Mouse (Mus musculus): Measurements from ENCODE around the gene Rasl2-9. TPM values are rescaled to one million over a fixed set of nuclear protein-coding genes. Genes with fewer than 3 reads are reported as not detected.
"Not testable (repeated sequence)": the region's sequence is repeated elsewhere in the genome, so short reads cannot be mapped to it uniquely, and the experiment has no call there.

Gene Rasl2-9
- polyA plus RNA-seq, 1 experiment from 2014 or later, result 0.11 TPM

GRCm38 (mm10) chr7:5083325-5084105, 42.2 kb downstream of the Rasl2-9 start:
- Histone ChIP-seq H3K27ac (ENCODE audit: low read length) (peak overlapping the region; percentile 55; the same call in 1 of the 2 replicates), H3K4me1 (ENCODE audit: control insufficient read depth, low read depth, low read length) (peaks cover 41% of the 10 kb centered on the region), H3K4me3 (ENCODE audit: low read depth, low read length) (0 out of 2 replicates have a peak overlapping the region, but pooled peaks have one; percentile 4), H3K36me3 (ENCODE audit: control insufficient read depth, insufficient read depth) (peaks cover 33% of the 10 kb centered on the region), H3K4me2 (ENCODE audit: low read depth, low read length) (no peak overlapping the region; the same call in none of the 2 replicates), H3K27me3 (ENCODE audit: control insufficient read depth, insufficient read depth, low read depth, low read length) (no peaks in the 10 kb centered on the region), H3K9me3 (replicated peaks; ENCODE audit: control insufficient read depth, low read length) (no peaks in the 10 kb centered on the region), H3K9ac (ENCODE audit: low read depth, low read length) (no peak overlapping the region)
- ATAC-seq (ENCODE audit: low read depth), result no peak
- 76% methylated on average over 18 of the region's 18 CpGs for WGBS (ENCODE audit: insufficient replicate concordance)

DNA sequence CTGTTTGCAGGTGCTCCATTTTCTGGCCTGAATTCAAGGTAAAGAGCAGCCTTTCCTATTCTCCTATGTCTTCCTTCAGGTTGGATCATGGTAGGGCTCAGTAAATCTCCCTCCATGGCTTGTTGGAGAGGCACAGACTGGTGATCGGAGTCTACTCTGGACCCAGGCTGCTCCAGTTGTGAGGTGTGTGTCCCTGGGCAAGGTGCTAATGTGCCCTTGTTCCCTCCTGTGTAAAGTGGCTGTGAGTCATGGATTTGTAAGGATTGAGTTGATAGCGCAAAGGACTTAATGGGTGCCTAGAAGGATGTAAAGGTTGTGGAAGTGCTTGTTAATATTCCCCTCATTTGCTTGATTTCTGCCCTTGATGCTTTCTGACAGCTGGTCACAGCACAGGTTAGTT, 43.8 kb downstream of the Rasl2-9 start:
- H3K9me3 ChIP-seq (replicated peaks; ENCODE audit: control insufficient read depth, low read length), result no peaks in the 10 kb centered on the region
- no peak for ATAC-seq (ENCODE audit: low read depth)
- no peaks in the 10 kb centered on the region for H3K27me3 ChIP-seq (ENCODE audit: control insufficient read depth, insufficient read depth, low read depth, low read length)
- WGBS (ENCODE audit: insufficient replicate concordance), result 81% methylated on average over 2 of the region's 2 CpGs
- peak overlapping the region; percentile 68 for H3K4me2 ChIP-seq (ENCODE audit: low read depth, low read length)
- peak overlapping the region; percentile 98 for H3K4me3 ChIP-seq (ENCODE audit: low read depth, low read length)
- H3K36me3 ChIP-seq (ENCODE audit: control insufficient read depth, insufficient read depth), result peaks cover 36% of the 10 kb centered on the region
- peak overlapping the region; percentile 95 for H3K27ac ChIP-seq (ENCODE audit: low read length)
- H3K9ac ChIP-seq (ENCODE audit: low read depth, low read length), result peak overlapping the region; percentile 98
- peaks cover 40% of the 10 kb centered on the region for H3K4me1 ChIP-seq (ENCODE audit: control insufficient read depth, low read depth, low read length)

DNA sequence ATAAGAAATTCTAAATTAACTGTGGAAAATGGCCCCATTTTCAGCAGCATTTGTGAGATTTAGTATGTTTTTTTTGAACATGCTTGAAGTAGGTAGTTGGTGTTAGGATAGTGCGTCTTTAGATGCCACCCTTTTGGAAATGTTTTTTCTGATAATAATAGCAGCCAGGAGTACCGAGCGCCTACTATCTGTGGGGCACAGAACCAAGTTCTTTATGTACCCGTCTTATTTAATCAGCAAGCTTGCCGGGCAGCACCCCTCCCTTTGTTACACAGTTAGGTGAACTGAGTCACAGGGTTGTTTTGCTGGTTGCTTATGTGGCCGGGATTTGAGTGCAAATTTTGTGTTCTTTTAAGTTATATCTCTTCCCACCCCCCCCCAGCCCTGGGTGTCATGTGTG, 44.5 kb downstream of the Rasl2-9 start:
- Histone ChIP-seq H3K4me1 (ENCODE audit: control insufficient read depth, low read depth, low read length) (peaks cover 45% of the 10 kb centered on the region), H3K27ac (ENCODE audit: low read length) (peak overlapping the region; percentile 95), H3K4me3 (ENCODE audit: low read depth, low read length) (peak overlapping the region; percentile 98), H3K9me3 (replicated peaks; ENCODE audit: control insufficient read depth, low read length) (no peaks in the 10 kb centered on the region), H3K9ac (ENCODE audit: low read depth, low read length) (peak overlapping the region; percentile 98), H3K4me2 (ENCODE audit: low read depth, low read length) (peak overlapping the region; percentile 68), H3K36me3 (ENCODE audit: control insufficient read depth, insufficient read depth) (peaks cover 37% of the 10 kb centered on the region), H3K27me3 (ENCODE audit: control insufficient read depth, insufficient read depth, low read depth, low read length) (no peaks in the 10 kb centered on the region)
- WGBS (ENCODE audit: insufficient replicate concordance), result 11% methylated on average over 6 of the region's 6 CpGs
- ATAC-seq (ENCODE audit: low read depth), result peak; percentile 51

DNA sequence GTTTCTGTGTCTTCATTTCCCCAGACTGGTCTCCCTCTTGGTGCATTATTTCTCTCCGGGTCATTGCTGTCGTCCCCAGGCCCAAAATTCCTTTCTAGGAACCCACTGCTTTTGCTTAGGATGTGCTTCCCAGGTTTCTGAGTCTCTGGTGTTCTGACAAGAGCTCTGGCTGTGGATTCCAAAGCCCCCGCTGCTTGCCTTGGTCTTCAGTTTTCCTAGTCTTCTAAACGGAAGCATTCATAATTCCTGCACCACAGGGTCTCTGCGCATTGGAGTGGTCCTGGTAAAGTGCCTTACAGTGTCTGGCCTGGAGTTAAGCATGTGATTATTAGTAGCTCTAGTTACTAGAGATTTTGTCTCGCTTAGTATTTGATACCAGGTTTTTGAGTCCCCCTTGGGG, 44.9 kb downstream of the Rasl2-9 start:
- Histone ChIP-seq H3K4me2 (ENCODE audit: low read depth, low read length) (peak overlapping the region; percentile 68), H3K4me3 (ENCODE audit: low read depth, low read length) (peak overlapping the region; percentile 98), H3K27ac (ENCODE audit: low read length) (peak overlapping the region; percentile 95), H3K9ac (ENCODE audit: low read depth, low read length) (peak overlapping the region; percentile 98), H3K27me3 (ENCODE audit: control insufficient read depth, insufficient read depth, low read depth, low read length) (no peaks in the 10 kb centered on the region), H3K36me3 (ENCODE audit: control insufficient read depth, insufficient read depth) (peaks cover 41% of the 10 kb centered on the region), H3K9me3 (replicated peaks; ENCODE audit: control insufficient read depth, low read length) (no peaks in the 10 kb centered on the region), H3K4me1 (ENCODE audit: control insufficient read depth, low read depth, low read length) (peaks cover 48% of the 10 kb centered on the region)
- 7% methylated on average over 6 of the region's 6 CpGs for WGBS (ENCODE audit: insufficient replicate concordance)
- ATAC-seq (ENCODE audit: low read depth), result no peak

DNA sequence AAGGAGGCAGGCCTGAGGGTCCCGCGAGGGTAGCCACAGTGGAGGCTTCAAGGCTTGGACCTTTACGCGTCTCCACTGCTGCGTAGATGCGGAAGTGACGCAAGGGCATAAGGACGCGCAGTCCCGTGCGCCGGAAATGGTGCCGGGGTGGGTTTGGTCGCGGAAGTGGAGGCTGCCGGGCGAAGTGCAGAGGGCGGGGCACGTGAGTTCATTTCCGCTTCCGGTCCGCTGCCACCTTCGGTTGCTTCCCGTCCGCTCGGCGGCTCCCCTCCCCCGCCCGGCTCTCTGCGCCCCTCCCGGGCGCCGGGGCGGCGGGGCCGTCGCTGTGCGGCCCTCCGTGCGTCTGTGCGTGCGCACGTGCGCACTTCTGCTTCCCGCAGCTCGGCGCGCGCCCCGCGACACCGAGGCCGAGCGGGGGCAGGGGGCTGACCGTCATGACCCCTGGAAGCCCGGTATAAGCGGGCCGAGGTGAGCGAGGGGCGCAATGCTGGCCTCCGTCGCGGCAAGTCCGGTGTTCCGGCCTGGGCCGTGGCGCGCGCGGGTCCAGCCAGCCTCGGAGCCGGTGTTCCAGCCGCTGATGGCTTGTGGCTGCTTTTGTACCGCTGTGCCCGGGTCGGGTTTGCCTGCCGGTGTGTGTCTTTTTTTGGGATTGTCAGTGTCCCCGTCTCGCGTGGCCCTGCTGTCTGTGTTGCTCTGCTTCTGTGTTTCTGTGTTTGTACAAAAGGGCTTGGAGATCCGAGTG, 45.6 kb downstream of the Rasl2-9 start, which contains the start of gene Epn1:
Gene Epn1 (plus strand): TSS at position 226 of the 742 bp plus-strand sequence.
- Histone ChIP-seq H3K27me3 (ENCODE audit: control insufficient read depth, insufficient read depth, low read depth, low read length) (no peaks in the 10 kb centered on the region), H3K4me2 (ENCODE audit: low read depth, low read length) (peak within 1 kb of the TSS; percentile 68), H3K4me1 (ENCODE audit: control insufficient read depth, low read depth, low read length) (peaks cover 47% of the 10 kb centered on the region), H3K4me3 (ENCODE audit: low read depth, low read length) (peak within 1 kb of the TSS; percentile 98), H3K9ac (ENCODE audit: low read depth, low read length) (peak within 1 kb of the TSS; percentile 98), H3K36me3 (ENCODE audit: control insufficient read depth, insufficient read depth) (peaks cover 41% of the 10 kb centered on the region), H3K9me3 (replicated peaks; ENCODE audit: control insufficient read depth, low read length) (no peaks in the 10 kb centered on the region), H3K27ac (ENCODE audit: low read length) (peak within 1 kb of the TSS; percentile 95)
- WGBS (ENCODE audit: insufficient replicate concordance), result under 1% methylated on average over 75 of the region's 81 CpGs
- peak; percentile 90 for ATAC-seq (ENCODE audit: low read depth)

DNA sequence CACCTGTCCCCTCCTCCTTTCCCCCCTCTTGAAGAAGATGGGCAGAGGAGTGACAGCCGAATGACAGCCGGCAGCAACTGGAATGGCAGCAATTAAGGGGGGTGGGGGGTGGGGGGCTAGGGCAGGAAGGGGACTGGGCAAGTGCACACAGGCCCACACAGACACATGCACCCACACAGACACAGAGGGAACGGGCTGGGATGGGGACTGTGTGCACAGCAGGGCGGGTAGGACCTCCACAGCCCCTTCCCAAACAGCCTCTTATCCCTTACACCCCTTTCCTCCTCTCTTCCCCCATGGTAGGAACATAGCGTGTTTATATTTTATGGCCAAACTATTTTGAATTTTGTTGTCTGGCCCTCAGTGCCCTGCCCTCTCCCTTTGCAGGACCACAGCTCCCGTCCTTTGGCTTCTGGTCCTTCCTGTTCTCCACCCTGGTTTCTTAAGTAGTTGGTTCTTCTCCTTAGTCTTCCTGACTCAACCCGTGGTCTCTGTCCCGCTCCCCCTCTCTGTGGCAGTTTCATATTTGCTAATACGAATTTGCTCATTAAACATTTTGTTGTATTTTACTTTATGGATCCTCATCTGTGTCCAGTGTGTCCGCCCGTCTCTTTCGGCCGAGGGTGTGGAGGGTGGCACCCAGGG, 46.3 kb downstream of the Rasl2-9 start:
- Histone ChIP-seq H3K36me3 (ENCODE audit: control insufficient read depth, insufficient read depth) (peaks cover 41% of the 10 kb centered on the region), H3K4me1 (ENCODE audit: control insufficient read depth, low read depth, low read length) (peaks cover 47% of the 10 kb centered on the region), H3K27ac (ENCODE audit: low read length) (peak overlapping the region; percentile 95), H3K9ac (ENCODE audit: low read depth, low read length) (peak overlapping the region; percentile 43), H3K4me3 (ENCODE audit: low read depth, low read length) (peak overlapping the region; percentile 98), H3K4me2 (ENCODE audit: low read depth, low read length) (peak overlapping the region; percentile 68)
- not testable (repeated sequence) for H3K9me3 ChIP-seq (replicated peaks; ENCODE audit: control insufficient read depth, low read length); H3K27me3 ChIP-seq (ENCODE audit: control insufficient read depth, insufficient read depth, low read depth, low read length); ATAC-seq (ENCODE audit: low read depth)
- 36% methylated on average over 9 of the region's 13 CpGs for WGBS (ENCODE audit: insufficient replicate concordance)

DNA sequence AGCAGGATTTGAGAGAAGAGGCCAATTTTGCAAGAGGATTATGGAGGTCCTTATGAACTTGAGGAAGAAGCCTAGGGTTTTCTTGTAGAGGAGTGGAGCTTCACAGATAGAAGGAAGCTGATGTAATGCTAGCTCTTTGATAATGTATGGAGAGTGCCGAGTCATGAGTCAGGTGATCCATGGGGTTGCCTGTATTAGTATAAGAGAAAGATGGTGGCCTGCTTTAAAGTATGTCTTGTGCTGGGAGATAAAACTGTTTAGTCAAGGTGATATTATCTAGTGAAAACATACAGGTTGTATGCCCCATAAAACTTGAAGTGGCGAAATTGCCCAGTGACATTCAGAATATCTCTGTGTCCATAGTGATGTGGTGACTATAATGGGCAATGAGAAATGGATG, 48.8 kb downstream of the Rasl2-9 start:
- H3K4me3 ChIP-seq (ENCODE audit: low read depth, low read length), result no peak overlapping the region
- H3K9me3 ChIP-seq (replicated peaks; ENCODE audit: control insufficient read depth, low read length), result no peaks in the 10 kb centered on the region
- H3K27ac ChIP-seq (ENCODE audit: low read length), result peak overlapping the region; percentile 63
- peaks cover 55% of the 10 kb centered on the region for H3K4me1 ChIP-seq (ENCODE audit: control insufficient read depth, low read depth, low read length)
- no peaks in the 10 kb centered on the region for H3K27me3 ChIP-seq (ENCODE audit: control insufficient read depth, insufficient read depth, low read depth, low read length)
- H3K4me2 ChIP-seq (ENCODE audit: low read depth, low read length), result no peak overlapping the region
- WGBS (ENCODE audit: insufficient replicate concordance), result 41% methylated on average over 2 of the region's 2 CpGs
- H3K36me3 ChIP-seq (ENCODE audit: control insufficient read depth, insufficient read depth), result peaks cover 46% of the 10 kb centered on the region
- ATAC-seq (ENCODE audit: low read depth), result peak; percentile 16; the same call in 1 of the 2 replicates
- no peak overlapping the region for H3K9ac ChIP-seq (ENCODE audit: low read depth, low read length)

DNA sequence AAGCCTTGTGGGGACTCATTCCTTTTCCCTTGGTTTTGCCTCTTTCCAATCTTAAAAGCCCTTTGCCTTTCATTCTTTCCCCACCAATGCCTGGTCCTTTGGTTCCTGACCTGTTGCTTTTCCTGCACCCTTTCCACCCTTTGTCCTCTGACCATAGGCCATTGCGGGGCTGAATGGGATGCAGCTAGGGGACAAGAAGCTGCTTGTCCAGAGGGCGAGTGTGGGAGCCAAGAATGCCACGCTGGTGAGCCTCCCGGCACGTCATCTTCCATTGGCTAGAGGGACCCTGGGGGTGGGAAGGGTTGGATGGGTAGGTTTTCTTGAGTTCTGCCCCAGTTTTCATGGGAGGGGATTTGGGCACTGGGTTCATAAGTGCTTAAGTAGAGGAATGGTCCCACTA, 50.8 kb downstream of the Rasl2-9 start:
- no peak overlapping the region for H3K4me2 ChIP-seq (ENCODE audit: low read depth, low read length)
- peaks cover 63% of the 10 kb centered on the region for H3K36me3 ChIP-seq (ENCODE audit: control insufficient read depth, insufficient read depth)

More for the DNA sequence above, 50.8 kb downstream of the Rasl2-9 start:
- no peaks in the 10 kb centered on the region for H3K27me3 ChIP-seq (ENCODE audit: control insufficient read depth, insufficient read depth, low read depth, low read length)
- H3K9ac ChIP-seq (ENCODE audit: low read depth, low read length), result no peak overlapping the region
- 89% methylated on average over 5 of the region's 5 CpGs for WGBS (ENCODE audit: insufficient replicate concordance)
- H3K4me1 ChIP-seq (ENCODE audit: control insufficient read depth, low read depth, low read length), result peaks cover 51% of the 10 kb centered on the region
- H3K27ac ChIP-seq (ENCODE audit: low read length), result no peak overlapping the region
- ATAC-seq (ENCODE audit: low read depth), result no peak
- no peak overlapping the region for H3K4me3 ChIP-seq (ENCODE audit: low read depth, low read length)
- no peaks in the 10 kb centered on the region for H3K9me3 ChIP-seq (replicated peaks; ENCODE audit: control insufficient read depth, low read length)
